Mouse (Mus musculus): ENCODE results near the gene Zfp981. TPM values are rescaled to one million over a fixed set of nuclear protein-coding genes. Genes with fewer than 3 reads are reported as not detected.
"Not testable (repeated sequence)": the region's sequence is repeated elsewhere in the genome, so short reads cannot be mapped to it uniquely, and the experiment has no call there.

Gene Zfp981
- 0.13 TPM in 2 replicates for polyA plus RNA-seq (2015; fragmentation: Nextera tagmentation; extraction: Ambion mirVana)

GRCm38 (mm10) chr4:146501727-146502126 lies at the start of gene Zfp981:
Gene Zfp981 (plus strand): TSS chr4:146502027.
- not testable (repeated sequence) for H3K4me1 ChIP-seq (replicated peaks); H3K9ac ChIP-seq; H3K27ac ChIP-seq; ATAC-seq (ENCODE audit: low FRiP score); H3K36me3 ChIP-seq; H3K4me2 ChIP-seq; H3K4me3 ChIP-seq; H3K27me3 ChIP-seq
- WGBS, result 90% methylated on average over 4 of the region's 4 CpGs
- peaks cover 40% of the 10 kb centered on the region for H3K9me3 ChIP-seq

- H3K4me1 ChIP-seq (replicated peaks); H3K27me3 ChIP-seq; H3K4me2 ChIP-seq; H3K4me3 ChIP-seq; H3K27ac ChIP-seq; H3K9ac ChIP-seq; ATAC-seq (ENCODE audit: low FRiP score): not testable (repeated sequence)
- WGBS, result 85% methylated on average over 2 of the region's 2 CpGs
- H3K9me3 ChIP-seq, result peaks cover 65% of the 10 kb centered on the region
- peaks cover 12% of the 10 kb centered on the region for H3K36me3 ChIP-seq
These were observed 49.3 kb upstream of the Zfp981 start for GRCm38 (mm10) chr4:146452576-146452975.

- H3K36me3 ChIP-seq, result peaks cover 15% of the 10 kb centered on the region
- H3K27me3 ChIP-seq; H3K27ac ChIP-seq; H3K4me2 ChIP-seq; ATAC-seq (ENCODE audit: low FRiP score); H3K9ac ChIP-seq; H3K4me3 ChIP-seq; H3K4me1 ChIP-seq (replicated peaks): not testable (repeated sequence)
- 63% methylated on average over 1 of the region's 1 CpGs for WGBS
- H3K9me3 ChIP-seq, result peaks cover 65% of the 10 kb centered on the region
These were observed 47.7 kb upstream of the Zfp981 start for GRCm38 (mm10) chr4:146454170-146454569.

DNA sequence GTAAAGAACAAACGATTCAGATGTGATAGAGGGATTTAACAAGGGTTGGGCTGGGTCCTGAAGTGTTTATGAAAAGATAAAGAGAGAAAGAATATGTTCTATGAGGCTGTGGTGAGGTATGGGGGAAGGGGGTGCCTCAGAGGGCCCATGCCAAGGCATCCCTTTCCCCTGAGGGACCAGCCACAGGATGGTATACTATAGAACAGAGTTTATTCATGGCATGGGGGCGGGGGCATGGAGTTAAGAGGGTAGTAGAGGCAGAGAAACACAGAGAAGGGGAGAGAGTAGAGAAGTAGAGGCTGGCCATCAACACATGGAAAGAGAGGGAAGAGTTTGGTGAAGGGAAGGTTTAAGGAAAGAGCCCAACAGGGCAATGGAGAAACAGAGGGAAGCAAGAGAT lies 46.9 kb upstream of the Zfp981 start:
- Histone ChIP-seq H3K36me3 (peaks cover 17% of the 10 kb centered on the region), H3K9ac (no peak overlapping the region), H3K4me1 (replicated peaks) (no peaks in the 10 kb centered on the region), H3K4me2 (no peak overlapping the region), H3K27ac (no peak overlapping the region), H3K27me3 (no peaks in the 10 kb centered on the region), H3K4me3 (no peak overlapping the region), H3K9me3 (peaks cover 68% of the 10 kb centered on the region)
- 54% methylated on average over 2 of the region's 2 CpGs for WGBS
- peak; percentile 12; the same call in 1 of the 2 replicates for ATAC-seq (ENCODE audit: low FRiP score)

GRCm38 (mm10) chr4:146455321-146455721 lies 46.5 kb upstream of the Zfp981 start:
- H3K4me1 ChIP-seq (replicated peaks), result no peaks in the 10 kb centered on the region
- WGBS, result 95% methylated on average over 7 of the region's 7 CpGs
- H3K9ac ChIP-seq, result no peak overlapping the region
- ATAC-seq (ENCODE audit: low FRiP score), result peak; percentile 31
- no peaks in the 10 kb centered on the region for H3K27me3 ChIP-seq
- no peak overlapping the region for H3K4me2 ChIP-seq
- peaks cover 69% of the 10 kb centered on the region for H3K9me3 ChIP-seq
- H3K36me3 ChIP-seq, result peaks cover 18% of the 10 kb centered on the region
- H3K27ac ChIP-seq, result no peak overlapping the region
- H3K4me3 ChIP-seq, result no peak overlapping the region

- Histone ChIP-seq H3K27me3 (no peaks in the 10 kb centered on the region), H3K9me3 (peaks cover 73% of the 10 kb centered on the region), H3K9ac (no peak overlapping the region), H3K4me3 (no peak overlapping the region), H3K36me3 (peaks cover 18% of the 10 kb centered on the region), H3K4me2 (no peak overlapping the region), H3K27ac (no peak overlapping the region), H3K4me1 (replicated peaks) (no peaks in the 10 kb centered on the region)
- 73% methylated on average over 4 of the region's 4 CpGs for WGBS
- 0 out of 2 replicates have a peak, but pooled peaks have one; percentile 5 for ATAC-seq (ENCODE audit: low FRiP score)
These were observed 45.6 kb upstream of the Zfp981 start for GRCm38 (mm10) chr4:146456061-146456726.

GRCm38 (mm10) chr4:146457126-146457525 lies 44.7 kb upstream of the Zfp981 start:
- Histone ChIP-seq H3K4me3 (no peak overlapping the region), H3K9ac (no peak overlapping the region), H3K27me3 (no peaks in the 10 kb centered on the region), H3K9me3 (peaks cover 73% of the 10 kb centered on the region), H3K27ac (no peak overlapping the region), H3K4me1 (replicated peaks) (no peaks in the 10 kb centered on the region), H3K36me3 (peaks cover 18% of the 10 kb centered on the region), H3K4me2 (no peak overlapping the region)
- WGBS, result 62% methylated on average over 2 of the region's 2 CpGs
- ATAC-seq (ENCODE audit: low FRiP score), result no peak

DNA sequence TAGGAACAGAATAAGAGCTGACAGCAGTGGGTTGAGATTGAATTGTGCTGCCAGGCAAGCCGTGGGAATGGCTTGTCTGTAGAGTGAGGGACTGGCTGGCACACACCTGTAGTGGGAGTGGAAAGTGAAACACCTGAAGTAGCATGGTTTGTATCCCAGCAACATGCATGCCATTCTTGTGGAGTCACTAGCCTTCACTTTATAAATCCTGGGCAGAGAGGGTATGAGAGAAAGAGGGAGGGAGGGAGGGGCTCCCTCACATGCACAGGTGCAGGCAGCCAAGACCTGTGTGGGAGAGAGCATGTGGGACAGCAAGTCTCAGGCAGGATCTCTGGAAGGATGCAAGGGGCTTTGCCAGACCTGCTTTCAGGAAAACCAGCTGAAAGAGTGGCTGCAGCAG lies 44.1 kb upstream of the Zfp981 start:
- H3K4me3 ChIP-seq, result no peak overlapping the region
- H3K27ac ChIP-seq, result no peak overlapping the region
- WGBS, result 65% methylated on average over 1 of the region's 1 CpGs
- no peak overlapping the region for H3K9ac ChIP-seq
- H3K36me3 ChIP-seq, result peaks cover 18% of the 10 kb centered on the region
- no peaks in the 10 kb centered on the region for H3K4me1 ChIP-seq (replicated peaks)
- peaks cover 69% of the 10 kb centered on the region for H3K9me3 ChIP-seq
- no peaks in the 10 kb centered on the region for H3K27me3 ChIP-seq
- ATAC-seq (ENCODE audit: low FRiP score), result 0 out of 2 replicates have a peak, but pooled peaks have one; percentile 11
- no peak overlapping the region for H3K4me2 ChIP-seq

DNA sequence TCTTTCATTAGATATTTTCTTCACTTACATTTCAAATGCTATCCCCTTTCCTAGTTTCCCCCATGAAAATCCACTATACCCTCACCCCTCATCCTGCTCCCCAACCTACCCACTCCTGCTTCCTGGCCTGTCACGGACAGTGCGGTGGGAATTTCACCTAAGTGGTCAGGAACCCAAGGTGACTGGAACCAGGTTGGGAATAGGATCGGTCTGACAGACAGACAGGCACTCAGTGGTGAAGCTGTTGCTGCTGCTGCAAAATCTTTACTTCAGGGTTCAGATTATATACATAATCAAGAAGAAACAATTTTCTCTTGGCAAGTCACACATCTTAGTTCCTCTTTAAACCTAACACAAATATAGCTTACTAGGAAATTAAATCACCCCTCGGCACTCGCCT lies 42.0 kb upstream of the Zfp981 start:
- H3K4me3 ChIP-seq; H3K4me1 ChIP-seq (replicated peaks); ATAC-seq (ENCODE audit: low FRiP score); H3K27ac ChIP-seq; H3K27me3 ChIP-seq; H3K9ac ChIP-seq; H3K4me2 ChIP-seq: not testable (repeated sequence)
- Histone ChIP-seq H3K36me3 (peaks cover 24% of the 10 kb centered on the region), H3K9me3 (peaks cover 62% of the 10 kb centered on the region)
- 80% methylated on average over 5 of the region's 5 CpGs for WGBS

DNA sequence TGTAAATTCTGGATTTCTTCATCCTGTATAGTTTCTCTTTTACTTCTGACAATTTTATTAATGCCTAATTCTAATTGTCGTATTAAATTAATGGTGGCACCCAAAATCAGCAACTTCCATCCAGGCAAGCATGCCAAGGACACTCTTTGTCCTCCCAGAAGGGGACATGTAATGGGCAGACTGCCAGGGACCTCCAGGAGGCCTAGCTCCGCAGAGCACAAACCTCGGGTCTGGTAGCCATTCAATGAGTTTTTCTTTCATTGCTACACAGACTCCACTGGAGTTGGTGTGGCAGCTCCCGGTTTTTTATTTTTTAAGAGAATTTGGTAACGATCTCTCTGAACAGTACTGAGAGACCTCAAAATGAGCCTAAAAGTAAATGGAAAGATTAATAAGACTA lies 41.1 kb upstream of the Zfp981 start:
- H3K27me3 ChIP-seq; H3K4me2 ChIP-seq; H3K4me1 ChIP-seq (replicated peaks); H3K27ac ChIP-seq; H3K4me3 ChIP-seq; ATAC-seq (ENCODE audit: low FRiP score); H3K9ac ChIP-seq: not testable (repeated sequence)
- WGBS, result 82% methylated on average over 5 of the region's 5 CpGs
- Histone ChIP-seq H3K36me3 (peaks cover 23% of the 10 kb centered on the region), H3K9me3 (peaks cover 60% of the 10 kb centered on the region)

DNA sequence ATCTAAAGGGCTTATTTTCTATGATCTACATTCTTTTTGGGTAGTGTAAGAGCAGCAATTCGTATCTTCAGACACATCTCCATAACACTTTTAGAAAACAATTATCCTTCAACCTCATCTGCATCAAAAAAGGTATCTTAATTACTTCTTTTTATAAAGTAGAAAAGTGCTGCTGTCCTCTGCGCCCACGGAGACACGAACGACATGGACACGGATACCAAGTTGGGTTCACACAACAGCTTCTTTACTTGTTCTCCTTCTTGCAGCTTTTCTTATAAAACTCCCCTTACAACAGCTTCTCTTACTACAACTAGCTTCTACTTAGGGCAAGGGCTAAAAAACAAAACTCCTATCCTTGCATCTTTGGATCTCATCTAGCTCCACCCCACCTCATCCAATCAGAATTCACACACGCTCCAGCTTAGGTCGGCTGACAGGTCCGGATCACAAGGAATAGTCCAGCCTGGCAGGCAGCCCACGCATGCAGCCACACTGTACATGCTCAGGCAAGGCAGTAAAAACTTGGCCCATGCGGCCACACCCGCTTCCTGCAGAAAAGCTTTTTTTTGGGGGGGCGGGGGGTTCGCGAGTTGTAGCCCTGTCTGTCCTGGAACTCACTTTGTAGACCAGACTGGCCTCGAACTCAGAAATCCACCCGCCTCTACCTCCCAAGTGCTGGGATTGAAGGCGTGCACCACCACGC lies 38.0 kb upstream of the Zfp981 start:
- 0 out of 2 replicates have a peak, but pooled peaks have one; percentile 22 for ATAC-seq (ENCODE audit: low FRiP score)
- not testable (repeated sequence) for H3K27ac ChIP-seq; H3K4me1 ChIP-seq (replicated peaks); H3K27me3 ChIP-seq; H3K9ac ChIP-seq; H3K4me2 ChIP-seq; H3K4me3 ChIP-seq
- 92% methylated on average over 19 of the region's 19 CpGs for WGBS
- Histone ChIP-seq H3K36me3 (peaks cover 13% of the 10 kb centered on the region), H3K9me3 (peaks cover 32% of the 10 kb centered on the region)

GRCm38 (mm10) chr4:146469984-146470383 lies 31.8 kb upstream of the Zfp981 start:
- H3K9ac ChIP-seq; H3K4me3 ChIP-seq; H3K4me1 ChIP-seq (replicated peaks); H3K4me2 ChIP-seq; H3K27ac ChIP-seq; H3K27me3 ChIP-seq; ATAC-seq (ENCODE audit: low FRiP score): not testable (repeated sequence)
- Histone ChIP-seq H3K36me3 (peaks cover 14% of the 10 kb centered on the region), H3K9me3 (peaks cover 21% of the 10 kb centered on the region)
- 93% methylated on average over 11 of the region's 12 CpGs for WGBS

GRCm38 (mm10) chr4:146474181-146474580 lies 27.6 kb upstream of the Zfp981 start:
- H3K4me2 ChIP-seq; H3K36me3 ChIP-seq; H3K4me3 ChIP-seq; H3K27me3 ChIP-seq; H3K9ac ChIP-seq; H3K4me1 ChIP-seq (replicated peaks); H3K27ac ChIP-seq: not testable (repeated sequence)
- ATAC-seq (ENCODE audit: low FRiP score), result 0 out of 2 replicates have a peak, but pooled peaks have one; percentile 34
- no CpG with 5 or more reads among the region's 1 CpGs for WGBS
- peaks cover 40% of the 10 kb centered on the region for H3K9me3 ChIP-seq
